Mouse (Mus musculus) left cerebral cortex, postnatal 36 days (tissue): ENCODE measurements at regions not wholly inside any gene's neighbourhood (a gene's known extent, or its start where the extent isn't known, plus 50 kb on each side); places are given as distances from the start of the nearest gene placed in this dataset.

Experiments used
- DNase-seq, 2 experiments: peaks; one replicate each; pipeline ENCODE4 v3.0.0; 2021 to 2022; ENCODE audit warnings: low spot score in 2 of 2, mixed read lengths in 1 of 2
- intact Hi-C: fragments of 180-260 bp; cut with DNase I; formaldehyde crosslinking; loops from one replicate; pipeline ENCODE4 v1.15.1; 2025

- DNase-seq, result no peak
- intact Hi-C loops, result no loop called here
Observed at GRCm38 (mm10) chr6:50044165-50044564, 65.9 kb upstream of the Mpp6 start.

DNA sequence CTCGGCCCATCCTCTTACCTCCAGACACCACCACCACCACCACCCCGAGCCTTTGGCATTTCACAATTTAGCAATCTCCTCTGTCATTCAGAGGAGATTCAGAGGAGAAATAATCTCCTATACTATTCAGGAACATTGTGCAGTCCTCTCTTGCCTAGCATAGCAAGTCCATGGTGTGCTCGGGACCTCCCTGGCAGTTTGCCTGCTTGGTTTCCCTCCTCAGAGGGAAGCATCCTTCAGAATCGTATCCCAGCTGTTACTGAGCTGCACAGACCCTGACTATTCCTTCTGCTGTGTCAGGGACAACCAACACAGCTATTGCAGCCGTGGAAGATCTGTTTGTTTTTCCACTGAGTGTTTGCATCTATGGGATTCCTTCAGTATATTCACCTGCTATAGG is 63.3 kb upstream of the Mpp6 start:
- intact Hi-C loops, result no loop called here
- DNase-seq, result no peak

DNA sequence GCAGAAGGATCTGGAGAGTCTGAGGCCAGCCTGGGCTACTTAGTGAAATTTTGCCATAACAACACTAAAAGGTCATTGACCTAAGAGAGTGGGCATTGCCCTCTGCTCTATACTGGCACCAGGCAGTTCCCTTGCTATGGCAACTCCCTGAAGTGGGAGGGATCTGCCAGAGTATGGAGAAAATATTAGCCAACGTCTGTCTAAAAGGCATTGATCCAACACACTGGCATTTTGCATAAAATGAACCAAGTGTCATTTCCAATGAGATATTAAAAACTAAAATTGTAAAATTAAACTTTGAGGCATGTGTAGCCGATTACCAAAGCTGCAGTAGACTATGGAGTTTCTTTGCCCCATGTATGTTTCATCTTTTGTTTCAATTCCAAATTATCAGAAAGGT is 57.6 kb upstream of the Mpp6 start:
- intact Hi-C loops, result no loop called here
- no peak for DNase-seq

GRCm38 (mm10) chr6:50053086-50053485 is 57.0 kb upstream of the Mpp6 start:
- no peak for DNase-seq
- intact Hi-C loops, result no loop called here

GRCm38 (mm10) chr6:50054233-50054632 is 55.8 kb upstream of the Mpp6 start:
- DNase-seq, result no peak
- intact Hi-C loops, result no loop called here

DNA sequence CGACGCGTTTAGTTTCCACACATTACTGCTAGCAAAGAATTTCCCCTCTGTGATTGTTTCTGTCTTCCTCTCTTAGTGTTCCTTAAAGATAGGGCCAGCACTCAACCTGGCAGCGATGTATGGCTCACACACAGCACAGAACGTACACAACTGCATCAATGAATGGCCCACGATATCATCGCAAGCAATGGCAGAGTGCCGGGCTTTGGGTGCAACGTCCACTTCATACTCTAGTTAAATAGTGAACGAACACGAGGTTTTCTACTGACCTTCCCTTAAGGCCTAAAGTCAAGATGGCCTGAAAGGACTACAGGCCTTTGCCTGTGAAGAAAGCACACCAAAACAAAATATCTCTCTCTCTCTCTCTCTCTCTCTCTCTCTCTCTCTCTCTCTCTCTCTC is 51.4 kb upstream of the Mpp6 start:
- intact Hi-C loops, result no loop called here
- no peak for DNase-seq

GRCm38 (mm10) chr6:50059917-50060316 is 50.1 kb upstream of the Mpp6 start:
- intact Hi-C loops, result no loop called here

More at GRCm38 (mm10) chr6:50059917-50060316, 50.1 kb upstream of the Mpp6 start:
- no peak for DNase-seq
